Mouse (Mus musculus) layer of hippocampus, adult 11-12 months (tissue): Measurements from ENCODE around the gene Gm28102.
"Not testable (repeated sequence)": the region's sequence is repeated elsewhere in the genome, so short reads cannot be mapped to it uniquely, and the experiment has no call there.

Source experiments
- DNase-seq: peaks from one replicate; pipeline ENCODE4 v3.0.0; 2022; ENCODE audit warnings: low spot score

The Gm28102 gene

DNA sequence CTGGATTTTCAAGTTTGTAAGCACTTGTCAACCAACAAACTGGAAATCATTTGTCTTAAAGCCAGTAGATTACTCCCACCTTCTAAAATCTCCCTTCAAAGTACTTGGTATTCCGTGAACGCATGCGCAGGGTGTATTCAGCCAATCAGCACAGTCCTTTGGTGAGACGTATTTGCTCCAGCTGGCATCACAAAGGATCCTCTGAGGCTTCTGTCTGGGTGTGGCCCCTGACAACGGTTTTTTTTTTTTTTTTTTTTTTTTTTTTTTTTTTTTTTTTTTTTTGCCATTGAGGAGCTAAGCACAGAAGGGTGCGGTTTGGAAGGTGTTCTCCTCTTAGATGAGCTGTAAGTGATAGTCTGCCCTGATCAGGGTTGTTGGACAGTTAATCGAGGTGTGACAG lies at the start of gene Gm28102:
Gm28102 (plus strand) TSS at position 301 of the 400 bp plus-strand sequence.
- DNase-seq: not testable (repeated sequence)
